Mouse (Mus musculus) cerebellum, adult 2 months (tissue): Measurements from ENCODE around the gene Ifit1bl2. TPM values are rescaled to one million over a fixed set of nuclear protein-coding genes. Genes with fewer than 3 reads are reported as not detected.
"Not testable (repeated sequence)": the region's sequence is repeated elsewhere in the genome, so short reads cannot be mapped to it uniquely, and the experiment has no call there.

Experiments used
- DNase-seq, 2 experiments: peaks; one replicate each; pipeline ENCODE4 v3.0.0; 2021
- H3K27ac ChIP-seq: fragments of 200-500 bp; 2 replicates; pipeline ENCODE4 v1.5.1; 2012; ENCODE audit warnings: low read length, control low read depth, inconsistent platforms; ENCODE audit not compliant: insufficient read depth
- H3K27me3 ChIP-seq: fragments of 200-500 bp; 2 replicates; pipeline ENCODE4 v1.6.1; 2012; ENCODE audit warnings: inconsistent platforms, mild to moderate bottlenecking, low read length, moderate library complexity; ENCODE audit not compliant: control insufficient read depth, insufficient read depth
- H3K4me1 ChIP-seq: fragments of 200-500 bp; 2 replicates; pipeline ENCODE4 v1.6.1; 2011; ENCODE audit warnings: low read length; ENCODE audit not compliant: control insufficient read depth, insufficient read depth
- H3K4me3 ChIP-seq: fragments of 200-500 bp; replicated peaks from 2 replicates; pipeline ENCODE3; 2011; ENCODE audit warnings: mild to moderate bottlenecking, low read depth, low read length, control low read depth; ENCODE audit not compliant: insufficient read depth
- CTCF ChIP-seq: fragments of 200-500 bp; IDR thresholded peaks from 2 replicates; pipeline ENCODE4 v1.5.1; 2011; ENCODE audit warnings: low read depth, mild to moderate bottlenecking, control low read depth, low read length, moderate library complexity, borderline replicate concordance; ENCODE audit not compliant: insufficient read depth
- POLR2A ChIP-seq: fragments of 200-500 bp; IDR thresholded peaks from 2 replicates; pipeline ENCODE4 v1.6.1; 2011; ENCODE audit warnings: low read length, control low read depth, borderline replicate concordance; ENCODE audit not compliant: insufficient read depth
- WGBS: fragments of 180-500 bp; shearing (Covaris S2); methylation state at CpG from one replicate; pipeline ENCODE4 v1.1.7; 2018; 5-methylcytosine and 5-hydroxymethylcytosine counted together
- polyA plus RNA-seq: library from polyadenylated mRNA; depleted of rRNA; stranded (reverse); fragments of >200 nt; gene quantifications from 2 replicates; pipeline ENCODE4 v1.2.3, GENCODE M21; 2012

Ifit1bl2 gene
- polyA plus RNA-seq, 1 experiment, result 0.20 TPM

- no peaks in the 10 kb centered on the region for H3K27me3 ChIP-seq
- H3K4me1 ChIP-seq, result no peaks in the 10 kb centered on the region
- TF ChIP-seq POLR2A (no peak), CTCF (no peak)
- 89% methylated on average over 3 of the region's 3 CpGs for WGBS
- H3K27ac ChIP-seq, result no peak overlapping the region
- no peak for DNase-seq
- H3K4me3 ChIP-seq, result no peak overlapping the region
Observed at GRCm38 (mm10) chr19:34605472-34605871, 35.1 kb downstream of the Ifit1bl2 start.

- H3K4me1 ChIP-seq, H3K27me3 ChIP-seq, DNase-seq, H3K27ac ChIP-seq, H3K4me3 ChIP-seq: not testable (repeated sequence)
- 59% methylated on average over 1 of the region's 1 CpGs for WGBS
Observed at GRCm38 (mm10) chr19:34601888-34602287, 38.7 kb downstream of the Ifit1bl2 start, which contains the start of gene Ifit1bl1. TSS of gene Ifit1bl1 (minus strand) at chr19:34601956.

GRCm38 (mm10) chr19:34599250-34599649 lies 41.3 kb downstream of the Ifit1bl2 start:
- not testable (repeated sequence) for H3K4me1 ChIP-seq, H3K27me3 ChIP-seq, H3K27ac ChIP-seq, DNase-seq, H3K4me3 ChIP-seq

GRCm38 (mm10) chr19:34598341-34598740 lies 42.2 kb downstream of the Ifit1bl2 start:
- WGBS, result 22% methylated on average over 2 of the region's 2 CpGs
- no peak overlapping the region for H3K27ac ChIP-seq
- no peak for TF ChIP-seq CTCF
- no peak for TF ChIP-seq POLR2A
- no peak overlapping the region for H3K4me3 ChIP-seq
- no peaks in the 10 kb centered on the region for H3K27me3 ChIP-seq
- peaks cover 5% of the 10 kb centered on the region for H3K4me1 ChIP-seq
- peak; percentile 29 to 72 for DNase-seq

GRCm38 (mm10) chr19:34596811-34597210 lies 43.7 kb downstream of the Ifit1bl2 start:
- no peak overlapping the region for H3K27ac ChIP-seq
- DNase-seq, result no peak
- peaks cover 5% of the 10 kb centered on the region for H3K4me1 ChIP-seq
- TF ChIP-seq CTCF (no peak), POLR2A (no peak)
- H3K4me3 ChIP-seq, result no peak overlapping the region
- H3K27me3 ChIP-seq, result no peaks in the 10 kb centered on the region

GRCm38 (mm10) chr19:34594523-34594922 lies 46.0 kb downstream of the Ifit1bl2 start:
- not testable (repeated sequence) for H3K4me1 ChIP-seq, H3K4me3 ChIP-seq, H3K27me3 ChIP-seq, H3K27ac ChIP-seq, DNase-seq
- 56% methylated on average over 3 of the region's 3 CpGs for WGBS

GRCm38 (mm10) chr19:34593456-34593855 lies 47.1 kb downstream of the Ifit1bl2 start:
- Histone ChIP-seq H3K4me1 (peaks cover 4% of the 10 kb centered on the region), H3K27me3 (no peaks in the 10 kb centered on the region), H3K4me3 (no peak overlapping the region), H3K27ac (no peak overlapping the region)
- TF ChIP-seq CTCF, result no peak
- TF ChIP-seq POLR2A, result no peak
- 93% methylated on average over 2 of the region's 2 CpGs for WGBS
- no peak for DNase-seq

- DNase-seq, result no peak
- Histone ChIP-seq H3K27me3 (no peaks in the 10 kb centered on the region), H3K27ac (no peak overlapping the region), H3K4me3 (no peak overlapping the region), H3K4me1 (no peaks in the 10 kb centered on the region)
- TF ChIP-seq POLR2A, result no peak
- TF ChIP-seq CTCF, result no peak
Observed at GRCm38 (mm10) chr19:34588959-34589358, 51.6 kb downstream of the Ifit1bl2 start.

- DNase-seq, H3K27me3 ChIP-seq, H3K27ac ChIP-seq, H3K4me1 ChIP-seq, H3K4me3 ChIP-seq: not testable (repeated sequence)
- WGBS, result 81% methylated on average over 7 of the region's 12 CpGs
Observed at GRCm38 (mm10) chr19:34587898-34588692, 52.4 kb downstream of the Ifit1bl2 start.

- DNase-seq, H3K4me1 ChIP-seq, H3K27ac ChIP-seq, H3K27me3 ChIP-seq, H3K4me3 ChIP-seq: not testable (repeated sequence)
- WGBS, result 72% methylated on average over 5 of the region's 5 CpGs
Observed at GRCm38 (mm10) chr19:34585740-34586458, 54.6 kb downstream of the Ifit1bl2 start.

GRCm38 (mm10) chr19:34583126-34583766 lies 57.3 kb downstream of the Ifit1bl2 start, which contains the start of gene Ifit3:
TSS of gene Ifit3 (plus strand) at chr19:34583531.
- 54% methylated on average over 2 of the region's 2 CpGs for WGBS

More at GRCm38 (mm10) chr19:34583126-34583766, 57.3 kb downstream of the Ifit1bl2 start, which contains the start of gene Ifit3:
- H3K27ac ChIP-seq, H3K4me1 ChIP-seq, H3K27me3 ChIP-seq, H3K4me3 ChIP-seq, DNase-seq: not testable (repeated sequence)
